In genomic region chr10:21465362-21465761, GRCm38 (mm10) we compare ENCODE assay signal across 9 mouse cellular contexts.
DNase-seq lines count a peak whose midpoint lies in the region; ATAC-seq and TF ChIP-seq lines count a peak whose summit lies in the region.
"Had no signal": no experiment of that assay in that cellular context is flagged by ENCODE, and none has a peak within 500 bp of the region (broad histone marks: within the 10 kb centered on the region; RNA-seq: fewer than 3 reads in every experiment).

No protein-coding gene starts in this region.

- peak overlapping the region; percentile 25; the same call in 1 of the 2 replicates for H3K4me2 ChIP-seq in forebrain, embryonic 14.5 days (ENCODE audit: low read length)

- peaks cover 4% of the 10 kb centered on the region for H3K27me3 ChIP-seq in E14TG2a.4 (ENCODE audit: insufficient read depth, low read length)
- no peaks in the 10 kb centered on the region for H3K27me3 ChIP-seq in forebrain, embryonic 14.5 days (replicated peaks; ENCODE audit: control insufficient read depth, insufficient read depth, low read length)

- no peak overlapping the region for H3K9ac ChIP-seq in forebrain, embryonic 14.5 days (ENCODE audit: low read length)

- peak; percentile 77 for TF ChIP-seq CTCF in E14TG2a.4 (conservative IDR thresholded peaks at IDR 0.05; ENCODE audit: low read length)

- H3K27ac ChIP-seq in forebrain, embryonic 14.5 days (ENCODE audit: low read depth, low read length) = no peak overlapping the region
- H3K27ac ChIP-seq: macrophage had no signal

- intact Hi-C loops in heart, postnatal 14 days (cut with DNase I) = loop anchor here (2.0 to 10.0 kb wide), 5 partner anchors 83 to 529 kb away; no protein-coding TSS in a partner anchor

- H3K4me1 ChIP-seq in E14TG2a.4 (replicated peaks; ENCODE audit: low read depth, low read length) = no peaks in the 10 kb centered on the region; the same call in 1 of the 2 replicates
- no peaks in the 10 kb centered on the region for H3K4me1 ChIP-seq in forebrain, embryonic 14.5 days (ENCODE audit: control insufficient read depth, insufficient read depth, low read length)

- H3K4me3 ChIP-seq in E14TG2a.4 (replicated peaks; ENCODE audit: low read length) = no peak overlapping the region
- no peak overlapping the region for H3K4me3 ChIP-seq in forebrain, embryonic 14.5 days (ENCODE audit: low read depth, low read length)

- peak; percentile 59 for DNase-seq in c-Kit-positive CD71-positive TER-119-positive erythroid progenitor cells, embryonic 14.5 days (ENCODE audit: low spot score)
- peak; percentile 94 for DNase-seq in forebrain, embryonic 14.5 days (ENCODE audit: low spot score)
- peak; percentile 84 to 93 for DNase-seq in heart, postnatal 14 days
- DNase-seq in large intestine, adult 2 months (ENCODE audit: low read depth, low spot score) = peak; percentile 91
- DNase-seq in lung, adult 18-20 months = peak; percentile 76 to 84
- peak; percentile 69 for DNase-seq in testis, postnatal 14 days (ENCODE audit: low spot score)

- 1% methylated on average over 15 of the region's 15 CpGs for WGBS in forebrain, embryonic 14.5 days
- WGBS in large intestine, adult 2 months = 2% methylated on average over 15 of the region's 15 CpGs

- H3K36me3 ChIP-seq in E14TG2a.4 (ENCODE audit: insufficient read depth, low read length) = no peaks in the 10 kb centered on the region
- no peaks in the 10 kb centered on the region for H3K36me3 ChIP-seq in forebrain, embryonic 14.5 days (ENCODE audit: control insufficient read depth, insufficient read depth, low read length)

- H3K9me3 ChIP-seq in E14TG2a.4 (ENCODE audit: low read length) = peaks cover 22% of the 10 kb centered on the region
- no peaks in the 10 kb centered on the region for H3K9me3 ChIP-seq in forebrain, embryonic 14.5 days (replicated peaks; ENCODE audit: control insufficient read depth, low read length)

- ATAC-seq in forebrain, embryonic 14.5 days = peak; percentile 85
- ATAC-seq in neutrophil, adult 5-6 weeks (ENCODE audit: extremely low read depth, insufficient number of reproducible peaks, low FRiP score, poor library complexity, severe bottlenecking) = peak; percentile 74; the same call in 1 of the 2 replicates
